In the genomic region with DNA sequence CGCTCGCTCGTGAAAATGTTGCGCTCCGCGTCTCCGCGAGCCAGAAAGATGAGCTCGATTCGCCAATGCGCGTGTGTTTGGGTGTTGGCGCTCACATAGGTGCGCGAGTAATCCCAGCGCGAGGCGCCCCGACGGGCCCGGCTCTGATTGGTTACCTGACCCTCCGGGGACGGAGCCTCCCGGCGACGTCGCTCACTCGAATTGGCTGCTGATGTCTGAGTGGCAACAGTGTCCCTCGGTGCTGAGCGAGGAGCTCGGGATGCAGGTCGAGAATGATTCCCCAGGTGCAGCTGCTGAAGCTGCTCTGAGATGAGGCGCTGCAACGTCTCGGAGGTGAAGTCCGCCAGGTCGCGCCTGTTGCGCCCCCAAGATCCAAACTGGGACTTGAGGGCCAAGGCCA, we compare ENCODE assay signal across 11 mouse cellular contexts. TPM values are rescaled to one million over a fixed set of nuclear protein-coding genes. Genes with fewer than 3 reads are reported as not detected.
A peak's percentile ranks its signal among the peaks of the same experiment; 100 is the strongest.
DNase-seq lines count a peak whose midpoint lies in the region; ATAC-seq and TF ChIP-seq lines count a peak whose summit lies in the region.
"Had no signal": no experiment of that assay in that cellular context is flagged by ENCODE, and none has a peak within 500 bp of the region (broad histone marks: within the 10 kb centered on the region; RNA-seq: fewer than 3 reads in every experiment).

No protein-coding gene starts in this region.

- no peaks in the 10 kb centered on the region for H3K4me1 ChIP-seq in intestine, embryonic 15.5 days (replicated peaks)
- no peaks in the 10 kb centered on the region for H3K4me1 ChIP-seq in intestine, embryonic 16.5 days (ENCODE audit: control insufficient read depth, insufficient read depth, low read length)
- H3K4me1 ChIP-seq in hindbrain, embryonic 13.5 days (replicated peaks): peaks cover 31% of the 10 kb centered on the region
- H3K4me1 ChIP-seq in midbrain, embryonic 16.5 days (ENCODE audit: control insufficient read depth, insufficient read depth, low read length): peaks cover 4% of the 10 kb centered on the region; the same call in 1 of the 2 replicates
- H3K4me1 ChIP-seq in lung, adult 2 months (ENCODE audit: control insufficient read depth, insufficient read depth, low read length): no peaks in the 10 kb centered on the region

- WGBS in intestine, embryonic 15.5 days: 5% methylated on average over 39 of the region's 39 CpGs
- WGBS in intestine, embryonic 16.5 days: 6% methylated on average over 39 of the region's 39 CpGs
- 14% methylated on average over 39 of the region's 39 CpGs for WGBS in hindbrain, embryonic 13.5 days
- WGBS in midbrain, embryonic 16.5 days: 11% methylated on average over 39 of the region's 39 CpGs
- 8% methylated on average over 39 of the region's 39 CpGs for WGBS in lung, adult 2 months

- H3K4me2 ChIP-seq in intestine, embryonic 15.5 days (replicated peaks): 0 out of 2 replicates have a peak overlapping the region, but pooled peaks have one; percentile 3
- H3K4me2 ChIP-seq in intestine, embryonic 16.5 days (ENCODE audit: low read depth, low read length): no peak overlapping the region
- peak overlapping the region; percentile 35 for H3K4me2 ChIP-seq in hindbrain, embryonic 13.5 days
- H3K4me2 ChIP-seq in midbrain, embryonic 16.5 days (ENCODE audit: low read length): peak overlapping the region; percentile 32; the same call in 1 of the 2 replicates

- H3K9me3 ChIP-seq in intestine, embryonic 15.5 days: no peaks in the 10 kb centered on the region
- H3K9me3 ChIP-seq in intestine, embryonic 16.5 days (ENCODE audit: control insufficient read depth, low read length): no peaks in the 10 kb centered on the region
- no peaks in the 10 kb centered on the region for H3K9me3 ChIP-seq in hindbrain, embryonic 13.5 days
- no peaks in the 10 kb centered on the region for H3K9me3 ChIP-seq in midbrain, embryonic 16.5 days (replicated peaks; ENCODE audit: control insufficient read depth, low read length, poor library complexity, severe bottlenecking)

- no peak overlapping the region for H3K9ac ChIP-seq in intestine, embryonic 15.5 days
- no peak overlapping the region for H3K9ac ChIP-seq in intestine, embryonic 16.5 days (ENCODE audit: low read depth, low read length)
- no peak overlapping the region for H3K9ac ChIP-seq in hindbrain, embryonic 13.5 days
- H3K9ac ChIP-seq in midbrain, embryonic 16.5 days (ENCODE audit: low read depth, low read length): 0 out of 2 replicates have a peak overlapping the region, but pooled peaks have one; percentile 10

- no peak for TF ChIP-seq POLR2A in lung, adult 2 months (IDR thresholded peaks at IDR 0.05; ENCODE audit: borderline replicate concordance, extremely low read depth, low read depth, low read length)

- H3K4me3 ChIP-seq in intestine, embryonic 15.5 days (replicated peaks): no peak overlapping the region
- H3K4me3 ChIP-seq in intestine, embryonic 16.5 days (ENCODE audit: low read length): no peak overlapping the region
- 0 out of 2 replicates have a peak overlapping the region, but pooled peaks have one; percentile 5 for H3K4me3 ChIP-seq in hindbrain, embryonic 13.5 days
- 0 out of 2 replicates have a peak overlapping the region, but pooled peaks have one; percentile 7 for H3K4me3 ChIP-seq in midbrain, embryonic 16.5 days (ENCODE audit: low read depth, low read length)
- no peak overlapping the region for H3K4me3 ChIP-seq in lung, adult 2 months (replicated peaks; ENCODE audit: extremely low read depth, low read depth, low read length)
- H3K4me3 ChIP-seq: myocyte had no signal

- no peaks in the 10 kb centered on the region for H3K36me3 ChIP-seq in intestine, embryonic 15.5 days
- H3K36me3 ChIP-seq in intestine, embryonic 16.5 days (ENCODE audit: control insufficient read depth, insufficient read depth, low read length): no peaks in the 10 kb centered on the region
- H3K36me3 ChIP-seq in hindbrain, embryonic 13.5 days: peaks cover 53% of the 10 kb centered on the region
- peaks cover 11% of the 10 kb centered on the region for H3K36me3 ChIP-seq in midbrain, embryonic 16.5 days (ENCODE audit: control insufficient read depth, insufficient read depth, low read length)

- H3K27ac ChIP-seq in intestine, embryonic 15.5 days: no peak overlapping the region
- H3K27ac ChIP-seq in intestine, embryonic 16.5 days (ENCODE audit: low read length): no peak overlapping the region
- H3K27ac ChIP-seq in hindbrain, embryonic 13.5 days: no peak overlapping the region
- H3K27ac ChIP-seq in midbrain, embryonic 16.5 days (ENCODE audit: low read length): no peak overlapping the region

- DNase-seq in embryo, embryonic 11 days: peak; percentile 54
- DNase-seq in lung, adult 2 months: no peak
- no peak for DNase-seq in lung, postnatal 25 days (ENCODE audit: low spot score)
- DNase-seq: cerebellum, adult 18-20 months; gastrocnemius, postnatal 10 days had no signal

- no peak for TF ChIP-seq CTCF in lung, adult 2 months (IDR thresholded peaks at IDR 0.05; ENCODE audit: insufficient read depth, low read length)

- no peak for ATAC-seq in intestine, embryonic 15.5 days
- ATAC-seq in intestine, embryonic 16.5 days: no peak
- 0 out of 2 replicates have a peak, but pooled peaks have one; percentile 6 for ATAC-seq in hindbrain, embryonic 13.5 days (ENCODE audit: low FRiP score)
- peak; percentile 37 for ATAC-seq in midbrain, embryonic 16.5 days
- ATAC-seq in frontal cortex, adult (ENCODE audit: low TSS enrichment): no peak

- H3K27me3 ChIP-seq in intestine, embryonic 15.5 days (replicated peaks): peaks cover 41% of the 10 kb centered on the region
- peaks cover 32% of the 10 kb centered on the region for H3K27me3 ChIP-seq in intestine, embryonic 16.5 days (replicated peaks; ENCODE audit: control insufficient read depth, insufficient read depth, low read length)
- H3K27me3 ChIP-seq in hindbrain, embryonic 13.5 days: peaks cover 40% of the 10 kb centered on the region
- 0 out of 2 replicates have a peak, but pooled peaks cover 4% of the 10 kb centered on the region for H3K27me3 ChIP-seq in midbrain, embryonic 16.5 days (ENCODE audit: control insufficient read depth, insufficient read depth, low read depth, low read length)

RNA-seq across cellular contexts. Expression of a gene that starts 16.1 kb away (rescaled TPM):
- polyA plus RNA-seq in intestine, embryonic 15.5 days (2015; fragmentation: Nextera tagmentation; extraction: Ambion mirVana): 0.11 and 0.21 TPM in 2 replicates
- polyA plus RNA-seq in intestine, embryonic 16.5 days (2015; fragmentation: Nextera tagmentation; extraction: Ambion mirVana): 0.06 and 0.28 TPM in 2 replicates
- 14.8 and 15.4 TPM in 2 replicates for polyA plus RNA-seq in hindbrain, embryonic 13.5 days (2015; fragmentation: Nextera tagmentation; extraction: Ambion mirVana)
- polyA plus RNA-seq in midbrain, embryonic 16.5 days (2015; fragmentation: Nextera tagmentation; extraction: Ambion mirVana): 12.4 and 12.7 TPM in 2 replicates
- 0.03 TPM in 1 of 2 replicates, not detected in the other for polyA plus RNA-seq in lung, adult 2 months (2012; rRNA removed)

Comparison
In these comparisons a context has a peak if more than half of its experiments do, and no peak if none do; other contexts are left out.
1. ATAC-seq: peak in hindbrain, embryonic 13.5 days (single experiment) and midbrain, embryonic 16.5 days (single experiment); none in intestine, embryonic 15.5 days (single experiment), intestine, embryonic 16.5 days (single experiment) and frontal cortex, adult (single experiment).
2. H3K4me3 ChIP-seq: peak in hindbrain, embryonic 13.5 days (single experiment) and midbrain, embryonic 16.5 days (single experiment); none in intestine, embryonic 15.5 days (single experiment), intestine, embryonic 16.5 days (single experiment) and lung, adult 2 months (single experiment).
3. RNA of a gene that starts 16.1 kb away (polyA plus RNA-seq): 14.8 to 15.4 TPM in hindbrain, embryonic 13.5 days and 12.4 to 12.7 TPM in midbrain, embryonic 16.5 days; 0.06 to 0.28 TPM in intestine, embryonic 16.5 days, 0.11 to 0.21 TPM in intestine, embryonic 15.5 days and 0.03 TPM in lung, adult 2 months; every median in the first group is over 10 times any median in the second.